Mouse (Mus musculus) left cerebral cortex, postnatal 10 days (tissue): Measurements from ENCODE around the gene Elk3. TPM values are rescaled to one million over a fixed set of nuclear protein-coding genes. Genes with fewer than 3 reads are reported as not detected.

ENCODE experiments used
- DNase-seq, 2 experiments: peaks; one replicate each; pipeline ENCODE4 v3.0.0; 2021 to 2022; ENCODE audit warnings: low spot score in 2 of 2, mixed read lengths in 1 of 2; ENCODE audit errors: extremely low spot score in 1 of 2
- intact Hi-C: fragments of 180-260 bp; cut with DNase I; formaldehyde crosslinking; loops from one replicate; pipeline ENCODE4 v1.15.1; 2025
- total RNA-seq, 2 experiments: library from RNA; stranded (reverse); gene quantifications; 2 replicates each; pipeline ENCODE4 v1.2.3; 2021

The Elk3 gene
- total RNA-seq, 2 experiments from 2014 or later: 10.6 to 13.9 TPM

DNA sequence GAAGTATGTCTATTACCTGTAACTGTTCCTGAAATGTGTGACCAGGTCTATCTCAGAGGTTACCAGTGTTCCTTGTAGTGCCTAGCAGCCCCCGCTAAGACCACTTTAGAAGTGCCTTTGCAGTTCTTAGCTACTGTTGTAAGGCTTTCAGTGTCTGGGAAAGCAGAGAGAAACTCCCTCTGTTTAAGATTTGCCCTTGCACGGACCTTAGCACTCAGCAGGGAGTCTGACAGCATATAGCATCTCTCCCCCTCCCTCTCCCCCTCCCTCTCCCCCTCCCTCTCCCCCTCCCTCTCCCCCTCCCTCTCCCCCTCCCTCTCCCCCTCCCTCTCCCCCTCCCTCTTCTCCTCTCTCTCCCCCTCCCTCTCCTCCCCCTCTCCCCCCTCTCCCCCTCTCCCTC is 24.1 kb upstream of the Elk3 start:
- DNase-seq: no peak
- intact Hi-C loops: no loop called here

DNA sequence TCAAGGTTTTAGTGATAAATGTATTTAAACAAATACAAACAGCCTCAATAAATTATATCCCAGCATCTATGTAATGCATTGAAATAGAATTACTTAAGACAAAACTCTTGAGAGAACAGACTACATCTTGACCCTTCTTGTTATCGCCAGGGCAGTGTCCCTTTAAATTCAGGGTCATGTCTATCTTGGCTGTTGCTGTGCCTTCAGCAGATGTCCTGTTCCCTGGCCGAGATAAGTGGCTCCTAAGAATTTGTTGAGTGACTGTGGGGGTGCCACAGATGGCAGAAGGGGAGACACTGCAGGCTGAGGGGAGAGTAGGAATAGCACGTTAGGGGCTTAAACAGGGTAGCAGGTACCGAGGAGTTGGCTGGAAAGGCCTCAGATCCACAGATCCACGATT is 22.3 kb upstream of the Elk3 start:
- intact Hi-C loops: no loop called here
- DNase-seq: no peak

GRCm38 (mm10) chr10:93332261-93332809 is 21.4 kb upstream of the Elk3 start:
- no peak for DNase-seq
- intact Hi-C loops: no loop called here

- DNase-seq: no peak
- intact Hi-C loops: no loop called here
Measured at GRCm38 (mm10) chr10:93331543-93331942, 20.6 kb upstream of the Elk3 start.

- intact Hi-C loops: no loop called here
- no peak for DNase-seq
Measured at GRCm38 (mm10) chr10:93328321-93328720, 17.4 kb upstream of the Elk3 start.

DNA sequence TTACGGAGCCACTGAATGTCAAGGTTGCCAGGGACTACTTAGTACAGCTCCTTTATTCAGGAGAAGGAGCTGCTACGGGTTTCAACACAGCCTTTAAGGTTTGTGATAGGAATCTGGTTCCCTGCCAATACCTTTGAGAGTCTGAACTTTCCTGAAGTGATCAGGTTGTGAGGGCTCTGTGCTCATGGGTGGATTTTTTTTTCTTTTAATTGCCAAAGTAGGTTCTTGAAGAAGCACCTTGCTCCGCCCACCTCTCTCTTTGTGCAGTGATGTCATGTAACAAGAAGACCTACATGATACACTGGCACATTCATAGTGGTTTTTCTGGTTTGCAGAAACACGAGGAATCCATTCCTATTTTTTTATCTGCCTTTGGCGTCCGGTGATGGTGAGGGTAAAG is 16.3 kb upstream of the Elk3 start:
- intact Hi-C loops: no loop called here
- no peak for DNase-seq

DNA sequence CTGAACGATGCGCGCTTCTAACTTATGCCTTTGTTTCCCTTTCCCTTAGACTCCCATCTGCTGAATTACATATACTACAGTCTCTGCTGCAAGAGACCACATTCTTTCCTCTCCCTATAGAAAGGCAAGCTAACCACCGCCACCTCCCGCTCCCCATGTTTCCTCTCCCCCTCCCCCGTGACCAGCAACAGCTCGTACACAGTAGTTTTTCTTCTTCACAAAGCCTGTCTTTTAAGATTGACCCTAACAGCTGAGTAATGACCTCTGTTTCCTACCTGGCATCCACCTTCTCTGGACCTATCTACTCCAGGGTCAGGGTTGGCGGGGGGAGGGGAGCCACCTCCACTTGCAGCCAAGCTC is 15.8 kb upstream of the Elk3 start:
- no peak for DNase-seq
- intact Hi-C loops: no loop called here

GRCm38 (mm10) chr10:93325804-93326740 is 15.1 kb upstream of the Elk3 start:
- intact Hi-C loops: no loop called here
- peak in 1 of 2 experiments; percentile 53 for DNase-seq

DNA sequence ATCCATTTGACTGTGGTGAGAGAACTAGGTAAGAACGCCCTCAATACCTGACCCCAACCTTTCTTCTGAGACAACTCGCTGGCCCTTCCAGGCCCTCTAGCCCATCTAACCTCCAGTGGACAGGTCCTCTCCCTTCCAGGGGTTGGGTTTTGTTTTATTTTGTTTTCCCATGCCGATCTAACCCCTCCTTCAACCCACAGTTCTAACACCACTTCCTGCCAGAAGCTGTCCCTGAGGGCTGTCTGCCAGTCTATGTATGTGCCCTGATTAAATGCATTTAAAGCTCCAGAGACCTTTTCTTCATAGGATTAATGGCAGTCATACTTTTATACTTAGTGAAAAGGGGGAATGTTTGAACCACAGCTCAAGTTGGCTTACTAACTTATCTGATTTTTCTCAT is 14.4 kb upstream of the Elk3 start:
- no peak for DNase-seq
- intact Hi-C loops: no loop called here

- DNase-seq: no peak
- intact Hi-C loops: no loop called here
Measured at GRCm38 (mm10) chr10:93324438-93324837, 13.5 kb upstream of the Elk3 start.

- intact Hi-C loops: no loop called here
- DNase-seq: no peak
Measured at GRCm38 (mm10) chr10:93323659-93324058, 12.7 kb upstream of the Elk3 start.

DNA sequence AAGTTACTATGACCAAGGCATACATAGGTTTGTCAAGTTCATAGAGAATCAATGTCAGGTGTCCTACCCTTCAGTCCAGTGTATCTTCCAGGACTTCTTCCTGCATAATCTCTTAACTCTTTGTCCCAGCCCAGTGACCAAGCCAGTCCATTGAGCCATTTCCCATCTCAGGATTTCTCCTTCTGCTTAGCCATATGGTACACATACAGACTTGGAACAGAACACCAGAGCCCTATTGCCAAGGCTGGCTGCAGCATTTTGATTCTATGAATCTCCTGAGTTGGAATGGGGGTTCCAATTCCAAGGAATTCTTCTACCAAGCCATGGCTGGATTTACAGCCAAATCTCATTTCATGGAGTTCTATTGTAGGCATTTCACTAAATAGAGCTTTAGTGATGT is 10.8 kb upstream of the Elk3 start:
- intact Hi-C loops: no loop called here

DNA sequence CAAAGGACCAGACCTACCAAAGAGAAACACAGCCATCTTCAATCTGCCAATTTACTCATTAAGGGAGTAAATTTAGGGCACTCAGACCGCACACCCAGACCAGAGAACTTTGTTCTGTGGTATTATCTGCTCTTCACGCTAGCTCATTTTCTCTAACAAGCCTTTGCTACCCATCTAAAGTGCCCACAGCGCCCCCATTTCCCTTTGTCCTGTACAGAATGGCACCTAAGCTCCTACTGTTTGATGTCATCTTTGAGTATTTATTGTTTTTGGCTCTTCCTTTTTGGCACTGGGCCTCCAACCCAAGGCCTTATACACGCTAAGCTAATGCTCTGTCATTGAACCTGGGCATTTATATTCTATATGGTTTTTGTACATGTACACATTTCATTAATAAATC is 9.2 kb upstream of the Elk3 start:
- intact Hi-C loops: no loop called here
- DNase-seq: no peak

More for the DNA sequence above, 10.8 kb upstream of the Elk3 start:
- DNase-seq: no peak

DNA sequence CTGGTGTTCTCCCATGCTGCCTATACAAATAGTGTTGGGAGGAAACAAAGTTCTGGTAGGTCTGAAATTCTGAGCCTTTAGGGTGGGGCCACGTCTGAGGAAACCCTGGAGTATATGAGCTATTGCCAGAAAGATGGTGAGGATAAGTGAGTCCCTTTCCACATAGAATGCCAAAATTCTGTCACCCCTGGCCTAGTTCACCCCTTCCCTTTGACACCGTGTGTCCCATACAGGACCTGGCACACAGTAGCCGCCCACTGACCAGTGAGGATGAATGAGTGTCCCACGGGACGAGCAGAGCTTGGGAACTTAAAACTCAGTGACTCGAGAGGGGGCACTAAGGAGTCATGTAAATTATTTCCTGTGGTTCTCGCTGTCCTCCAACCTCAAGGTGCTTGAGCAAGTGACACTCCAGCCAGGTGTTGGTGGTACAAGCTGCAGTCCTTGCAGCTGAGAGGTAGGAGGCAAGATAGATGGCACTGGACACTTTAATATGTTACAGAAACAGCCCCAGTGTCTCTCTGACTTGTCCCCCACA is 8.7 kb upstream of the Elk3 start:
- no peak for DNase-seq

GRCm38 (mm10) chr10:93316909-93317308 is 6.0 kb upstream of the Elk3 start:
- no peak for DNase-seq
- intact Hi-C loops: no loop called here

More for the DNA sequence above, 8.7 kb upstream of the Elk3 start:
- intact Hi-C loops: no loop called here

- intact Hi-C loops: loop anchor here (5.0 kb wide), 2 partner anchors 41 to 106 kb away; no protein-coding TSS in a partner anchor
- DNase-seq: no peak
Measured at GRCm38 (mm10) chr10:93311576-93311975, 641 bp upstream of the Elk3 start.

DNA sequence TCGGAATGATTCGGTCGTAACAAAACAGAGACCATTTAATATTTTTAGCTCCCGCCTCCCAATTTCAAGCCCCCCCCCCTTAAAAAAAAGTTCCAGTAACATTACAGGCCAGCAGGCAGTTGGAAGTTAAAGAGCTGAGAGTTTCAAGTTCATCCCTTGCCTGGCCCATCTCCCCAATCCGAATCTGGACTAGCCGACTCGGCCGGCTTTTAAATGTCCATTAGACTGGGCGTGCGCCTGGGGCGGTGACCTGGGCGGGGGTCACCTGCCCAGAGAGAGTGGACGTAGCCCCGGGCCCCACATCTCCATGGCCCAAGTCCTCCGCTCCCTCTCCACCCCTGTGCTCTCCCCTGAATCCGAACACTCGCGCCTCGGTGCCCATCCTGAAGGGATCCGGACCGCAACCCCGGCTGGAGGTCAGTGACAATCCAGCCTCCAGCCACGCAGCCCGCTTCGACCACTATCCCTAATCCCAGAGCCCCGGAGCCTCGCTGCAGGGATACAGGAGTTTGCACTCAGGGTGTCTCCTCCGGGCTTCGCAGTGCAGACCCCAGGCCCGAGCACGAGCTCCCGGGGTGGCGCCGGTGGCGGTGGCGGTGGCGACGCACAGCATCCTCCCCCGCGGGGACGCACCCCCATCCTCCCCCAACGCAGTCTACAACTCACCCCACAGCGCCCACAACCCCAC is 857 bp downstream of the Elk3 start:
- DNase-seq: peak in 1 of 2 experiments; percentile 73
- intact Hi-C loops: loop anchor here (5.0 kb wide), 2 partner anchors 42 to 107 kb away; no protein-coding TSS in a partner anchor

- intact Hi-C loops: no loop called here
- peak; percentile 59 to 70 for DNase-seq
Measured at GRCm38 (mm10) chr10:93309131-93309933, 1.6 kb downstream of the Elk3 start.

- intact Hi-C loops: no loop called here
- DNase-seq: no peak
Measured at GRCm38 (mm10) chr10:93306367-93306766, 4.6 kb downstream of the Elk3 start.
